Mouse (Mus musculus) hindlimb bud, embryonic 11.5 days (tissue): ENCODE results near the gene Spred1.

Experiments used
- DNase-seq: peaks from one replicate; pipeline ENCODE4 v3.0.0-alpha.2; 2012; ENCODE audit warnings: low read depth, low spot score; ENCODE audit errors: extremely low spot score

Spred1 gene

DNA sequence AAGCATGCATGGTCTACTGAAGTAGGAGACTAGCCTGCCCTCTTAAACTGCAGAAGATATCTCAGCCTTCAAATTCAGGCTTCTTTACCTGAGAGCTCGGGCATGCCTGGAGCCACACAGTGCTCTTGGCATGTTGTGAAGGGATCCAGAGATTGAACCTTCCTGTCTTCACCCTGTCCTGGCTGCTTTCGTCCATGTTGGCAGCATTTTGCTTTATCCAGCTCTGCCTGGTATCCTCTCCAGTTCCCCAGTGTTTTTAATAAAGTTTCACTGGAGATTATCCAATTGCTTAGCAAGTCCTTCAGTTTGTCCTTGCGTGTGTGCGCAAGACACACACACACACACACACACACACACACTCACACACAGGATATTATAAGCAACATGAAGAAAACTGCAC lies 54.9 kb downstream of the Spred1 start:
- DNase-seq = no peak

DNA sequence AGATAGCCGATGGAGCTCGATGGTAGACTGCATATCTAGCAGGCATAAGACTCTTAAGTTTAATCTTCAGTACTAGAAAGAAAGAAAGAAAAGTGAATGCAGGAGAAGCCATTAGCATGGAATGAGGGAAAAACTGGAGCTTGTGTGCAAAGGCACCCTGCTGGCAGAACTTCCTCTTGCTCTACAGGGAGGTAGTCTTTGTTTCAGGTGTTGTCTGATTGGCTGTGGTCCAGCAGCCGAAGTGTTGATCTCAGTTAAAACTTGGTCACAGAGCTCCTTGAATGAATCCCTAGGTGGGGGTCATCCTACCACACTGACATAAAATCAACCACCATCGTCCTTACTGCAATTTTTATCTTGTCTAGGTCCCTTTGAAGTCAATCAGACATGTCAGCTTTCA lies 55.8 kb downstream of the Spred1 start:
- no peak for DNase-seq

DNA sequence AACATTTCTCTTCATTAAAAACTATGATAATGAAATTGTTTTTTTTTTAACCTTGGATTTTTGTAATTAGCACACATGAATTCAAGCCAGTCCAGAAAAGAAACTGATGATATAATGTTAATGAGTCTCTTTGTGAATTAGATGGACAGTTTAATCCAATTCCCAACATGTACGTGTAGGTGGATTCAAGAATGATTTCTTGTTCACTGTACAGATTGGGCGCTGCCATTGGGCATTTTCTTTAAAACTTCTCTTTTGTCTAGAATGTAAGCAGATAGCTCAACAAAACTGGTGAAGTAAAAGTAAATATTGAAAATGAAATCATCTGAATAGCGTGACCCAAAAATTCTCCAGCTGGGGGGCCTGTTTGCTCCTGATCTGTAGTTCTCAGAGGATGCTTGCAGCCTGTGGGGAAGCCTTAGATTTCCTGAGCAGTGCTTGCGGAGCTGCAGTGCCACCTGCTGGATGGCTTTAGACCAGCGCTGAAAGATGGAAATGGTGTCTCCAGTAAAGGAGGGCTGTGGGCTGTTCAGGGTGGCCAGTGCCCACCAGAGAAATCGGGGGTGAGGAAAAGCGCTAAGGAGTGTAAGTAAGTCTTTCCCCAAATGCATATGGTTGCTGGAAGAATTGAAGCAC lies 59.2 kb downstream of the Spred1 start:
- DNase-seq = peak; percentile 61

DNA sequence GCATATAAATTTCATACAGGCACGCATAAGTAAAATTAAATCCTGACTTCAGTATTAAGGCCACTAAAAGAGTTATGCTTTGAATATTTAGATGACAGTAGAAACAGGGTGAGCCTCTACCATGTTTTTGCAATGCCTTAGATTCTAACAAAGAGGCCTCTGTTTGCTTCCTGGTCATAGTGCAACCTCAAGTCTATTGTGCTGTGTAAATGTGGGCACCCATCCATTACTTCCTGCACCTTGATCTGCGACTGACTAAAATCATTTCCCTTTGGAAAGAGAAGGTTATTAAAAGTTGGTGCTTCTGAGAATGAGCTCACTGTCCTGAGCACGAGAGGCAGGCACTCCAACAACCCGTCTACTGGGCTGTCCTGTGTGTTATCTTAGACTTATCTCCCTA lies 64.4 kb downstream of the Spred1 start:
- DNase-seq = no peak

DNA sequence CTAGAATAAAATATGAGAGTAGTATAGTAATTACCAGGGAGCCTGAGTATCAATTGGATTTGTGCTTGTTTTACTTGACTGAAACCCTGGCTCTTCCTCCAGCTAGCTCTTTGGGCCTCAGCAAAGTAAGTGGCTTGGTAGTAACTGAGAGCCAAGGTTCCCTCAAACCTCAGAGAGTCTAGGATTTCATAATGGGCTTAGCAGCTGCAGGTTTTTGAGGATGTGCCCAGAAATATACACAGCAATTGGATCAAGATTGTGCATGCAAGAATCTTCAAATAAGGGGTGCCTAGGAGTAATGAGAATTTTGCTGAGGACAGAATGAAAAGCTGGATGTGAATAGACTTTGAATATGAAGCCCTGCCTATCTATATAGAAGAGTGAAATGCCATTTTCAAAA lies 69.7 kb downstream of the Spred1 start:
- no peak for DNase-seq

DNA sequence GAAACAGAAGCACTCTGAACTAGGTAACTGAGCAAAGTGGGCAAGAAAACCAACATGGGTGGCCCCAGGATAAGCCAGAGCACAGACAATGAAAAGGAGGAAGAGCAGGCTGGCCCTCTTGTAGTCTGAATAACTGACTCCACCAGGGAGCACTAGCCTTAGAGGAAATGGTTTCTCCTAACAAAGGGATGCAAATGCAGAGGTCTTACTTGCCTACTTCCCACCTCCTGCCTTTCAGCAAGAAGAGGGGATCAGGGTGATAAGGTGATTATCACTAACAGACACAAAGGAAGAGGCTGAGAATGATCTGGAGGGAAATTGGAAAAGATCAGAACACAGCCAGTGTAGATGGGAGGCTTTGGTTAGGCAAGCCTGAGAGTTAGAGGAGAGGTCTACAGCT lies 73.1 kb downstream of the Spred1 start:
- no peak for DNase-seq

DNA sequence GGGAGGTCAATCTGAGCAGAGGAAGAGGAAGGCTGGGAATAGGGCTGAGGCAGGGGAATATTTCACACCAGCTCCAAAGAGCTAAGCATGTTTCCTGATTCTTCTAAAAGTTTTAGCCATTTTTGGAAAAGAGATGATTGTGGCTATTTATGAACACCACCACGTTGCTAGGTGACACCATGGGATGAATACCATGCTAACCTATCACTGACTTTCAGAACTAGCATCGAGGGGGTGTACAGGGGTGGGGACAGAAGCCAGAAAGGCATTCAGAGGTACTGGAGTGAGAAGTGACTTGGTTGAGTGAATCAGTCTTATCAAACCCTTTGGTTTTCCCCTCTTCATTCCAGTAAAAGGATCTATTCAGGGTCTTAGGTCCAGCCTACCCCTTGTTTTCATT lies 74.0 kb downstream of the Spred1 start:
- DNase-seq = no peak

DNA sequence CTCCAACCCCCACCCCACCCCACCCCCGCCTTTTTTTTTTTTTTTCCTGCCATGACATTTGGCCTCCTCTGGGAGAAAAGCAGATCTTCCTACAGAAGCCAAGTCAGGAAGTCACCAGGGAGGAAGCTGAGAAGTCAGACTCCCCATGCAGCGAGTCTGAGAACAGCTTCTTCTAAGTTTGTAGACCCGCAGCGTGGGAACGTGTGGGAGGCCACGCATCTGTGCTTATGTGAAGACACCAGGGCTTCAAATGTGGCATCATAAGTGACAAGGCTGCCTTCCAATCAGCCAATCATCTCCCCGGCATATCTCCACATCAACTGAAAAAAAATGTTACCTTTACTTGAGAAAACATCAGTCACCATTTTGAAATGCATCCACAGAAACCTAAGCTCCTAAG lies 74.4 kb downstream of the Spred1 start:
- no peak for DNase-seq

DNA sequence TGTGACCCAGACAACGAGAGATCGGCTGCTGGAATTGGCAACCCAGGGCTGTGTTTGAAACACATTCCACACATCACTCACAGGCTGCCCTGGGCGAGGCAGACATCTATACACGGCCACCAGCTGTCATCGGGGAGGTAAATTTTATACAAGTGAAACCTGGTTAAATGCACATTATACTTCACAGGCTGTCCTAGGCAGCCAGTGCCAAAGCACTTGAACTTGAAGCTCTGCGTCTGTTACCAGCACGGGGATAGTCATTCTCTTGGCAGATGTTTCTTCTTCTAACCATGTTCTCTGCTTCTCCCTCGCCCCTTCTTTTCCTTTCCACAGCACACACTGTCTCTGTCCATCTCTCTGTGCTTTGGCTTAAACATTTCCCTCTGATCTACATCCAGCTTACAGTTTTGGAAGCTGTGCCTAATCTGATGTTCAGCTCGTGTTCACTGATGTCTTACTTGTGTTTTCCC lies 79.7 kb downstream of the Spred1 start:
- no peak for DNase-seq

DNA sequence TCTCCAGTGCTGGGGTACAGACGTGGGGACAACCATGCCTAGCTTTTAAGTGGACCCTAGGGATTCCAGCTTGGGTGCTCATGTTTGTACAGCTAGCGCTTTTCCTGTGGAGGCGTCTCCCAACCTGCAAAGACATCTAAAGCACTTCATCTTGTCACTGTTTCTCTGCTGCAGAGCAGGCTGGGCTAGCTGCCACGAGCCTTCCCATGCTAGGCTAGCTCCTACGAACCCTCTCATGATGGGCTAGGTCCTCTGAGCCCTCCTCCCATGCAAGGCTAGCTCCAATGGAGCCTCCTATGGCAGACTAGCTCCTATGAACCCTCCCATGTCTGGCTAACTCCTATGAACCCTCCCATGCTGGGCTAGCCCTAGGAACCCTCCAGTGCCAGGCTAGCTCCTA lies 82.2 kb downstream of the Spred1 start:
- DNase-seq = no peak

DNA sequence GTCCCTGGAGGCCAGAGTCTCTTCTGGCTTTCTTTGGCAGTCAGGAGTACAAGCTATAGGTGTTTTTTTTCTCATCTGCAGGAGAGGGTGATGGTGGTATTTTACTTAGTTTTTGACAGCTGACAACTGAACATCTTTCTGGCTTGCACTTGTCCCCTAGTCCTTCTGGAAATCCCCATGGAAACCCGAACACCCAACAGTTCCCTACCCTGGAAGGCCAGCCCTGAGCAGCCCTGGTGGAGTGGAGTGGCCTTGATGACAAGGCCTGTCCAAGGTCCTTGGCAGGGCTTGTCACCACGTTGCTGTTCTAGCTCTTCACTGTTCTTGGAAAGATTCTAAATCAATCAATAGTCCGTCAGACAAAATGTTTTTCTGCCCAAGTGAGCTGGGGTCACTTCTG lies 83.4 kb downstream of the Spred1 start:
- DNase-seq = no peak

DNA sequence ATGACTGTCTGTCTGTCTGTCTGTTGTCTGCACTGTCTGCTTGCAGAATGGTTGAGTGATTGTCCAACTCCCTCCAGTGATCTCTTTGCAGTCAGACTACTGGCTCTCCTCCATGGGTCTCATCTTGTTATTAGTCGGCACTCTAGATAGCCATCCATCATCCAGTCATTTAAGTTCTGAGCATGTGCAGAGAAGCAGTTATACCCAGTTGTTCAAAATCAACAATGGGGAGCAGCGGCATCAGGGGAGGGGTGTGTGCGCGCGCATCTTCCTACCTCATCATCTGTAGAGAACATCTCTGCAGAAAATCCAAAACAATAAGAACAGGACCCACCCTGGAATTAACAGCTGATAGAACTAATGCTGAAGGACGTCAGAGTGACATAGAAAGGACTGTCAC lies 83.9 kb downstream of the Spred1 start:
- DNase-seq = no peak

DNA sequence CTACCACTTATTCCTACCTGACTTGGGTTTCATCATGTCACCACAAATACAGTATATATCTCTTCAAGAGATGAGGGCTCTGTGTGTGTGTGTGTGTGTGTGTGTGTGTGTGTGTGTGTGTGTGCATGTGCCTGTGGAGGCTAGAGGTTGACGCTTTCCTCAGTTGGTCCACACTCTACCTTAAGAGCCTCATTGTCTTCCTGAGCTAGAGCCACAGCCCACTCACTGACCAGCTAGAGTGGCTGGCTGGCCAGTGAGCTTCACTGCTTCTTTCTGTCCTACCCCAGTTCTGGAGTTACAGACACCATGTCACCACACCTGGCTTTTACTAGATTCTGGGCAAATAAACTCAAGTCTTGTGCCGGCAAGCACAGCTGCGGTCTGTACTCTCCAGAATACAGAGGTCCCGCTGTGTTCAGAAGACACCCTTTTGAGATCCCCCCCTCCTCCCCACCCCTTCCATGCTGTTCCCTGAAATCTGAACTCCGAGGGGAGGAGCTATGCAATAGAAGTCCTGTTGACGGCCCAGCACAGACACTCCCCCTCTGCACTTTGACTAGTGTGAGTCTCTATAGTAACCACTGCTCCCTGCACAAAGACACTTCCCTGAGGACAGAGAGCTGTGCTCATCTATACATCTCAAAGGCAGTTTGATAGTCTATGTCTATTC lies 89.4 kb downstream of the Spred1 start:
- peak; percentile 22 for DNase-seq

DNA sequence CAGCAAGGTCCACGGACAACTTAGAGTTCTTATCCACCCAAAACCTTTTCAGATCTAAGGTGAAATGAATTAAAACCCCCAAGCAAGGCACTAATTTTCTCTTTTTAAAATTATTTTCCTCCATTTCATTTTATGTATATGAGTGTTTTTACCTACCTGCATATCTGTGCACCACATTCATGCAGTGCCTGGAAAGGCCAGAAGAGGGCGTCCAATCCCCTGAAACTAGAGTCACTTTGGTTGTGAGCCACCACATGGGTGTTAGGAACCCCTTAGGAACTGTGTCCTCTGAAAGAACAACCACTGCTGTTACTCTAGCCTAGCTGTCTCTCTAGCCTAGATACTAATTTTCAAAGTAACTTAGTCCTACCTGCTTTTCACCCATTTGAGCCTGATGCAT lies 95.0 kb downstream of the Spred1 start:
- no peak for DNase-seq

DNA sequence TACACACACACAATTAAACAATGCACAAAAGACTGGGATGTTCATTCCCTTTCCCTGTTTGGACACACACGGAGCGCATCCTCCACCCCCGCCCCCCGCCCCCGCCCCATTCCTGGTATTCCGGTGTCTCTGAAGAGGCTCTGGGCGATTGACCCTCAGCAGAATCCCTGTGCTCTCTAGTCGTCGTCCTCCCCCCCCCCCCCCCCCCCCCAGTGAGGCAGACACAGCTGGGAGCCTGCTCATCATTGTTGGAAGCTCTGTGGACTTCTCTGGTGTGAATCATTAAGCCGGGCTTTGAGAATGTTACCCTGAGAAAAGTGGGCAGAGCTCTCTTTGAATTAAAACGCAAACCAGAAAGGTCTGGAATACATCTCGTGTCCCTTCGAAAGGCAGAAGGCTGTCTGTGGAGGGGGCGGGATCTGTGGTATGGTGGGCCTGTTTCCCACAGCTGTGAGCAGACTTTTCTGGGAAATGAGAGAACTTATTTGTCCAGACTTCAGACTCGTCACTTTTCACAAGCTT lies 96.6 kb downstream of the Spred1 start:
- DNase-seq = no peak

DNA sequence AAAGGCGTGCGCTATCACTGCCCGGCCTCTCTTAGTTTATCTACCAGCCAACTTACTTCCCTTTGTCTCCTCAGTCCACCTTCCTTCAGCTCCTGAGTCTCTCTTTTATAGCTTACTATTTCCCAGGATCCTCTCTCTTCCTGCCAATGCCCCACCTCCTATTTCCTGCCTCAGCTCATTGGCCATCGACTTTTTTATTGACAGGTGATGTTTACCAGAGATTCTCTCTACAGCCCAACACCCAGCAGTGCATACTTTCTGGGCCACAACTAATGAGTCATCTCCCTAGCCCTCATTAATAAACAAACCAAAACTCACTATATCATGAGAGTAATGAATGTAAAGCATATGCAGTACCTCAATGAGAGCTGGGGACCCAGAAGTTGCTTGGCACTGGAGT lies 98.4 kb downstream of the Spred1 start:
- DNase-seq = no peak

DNA sequence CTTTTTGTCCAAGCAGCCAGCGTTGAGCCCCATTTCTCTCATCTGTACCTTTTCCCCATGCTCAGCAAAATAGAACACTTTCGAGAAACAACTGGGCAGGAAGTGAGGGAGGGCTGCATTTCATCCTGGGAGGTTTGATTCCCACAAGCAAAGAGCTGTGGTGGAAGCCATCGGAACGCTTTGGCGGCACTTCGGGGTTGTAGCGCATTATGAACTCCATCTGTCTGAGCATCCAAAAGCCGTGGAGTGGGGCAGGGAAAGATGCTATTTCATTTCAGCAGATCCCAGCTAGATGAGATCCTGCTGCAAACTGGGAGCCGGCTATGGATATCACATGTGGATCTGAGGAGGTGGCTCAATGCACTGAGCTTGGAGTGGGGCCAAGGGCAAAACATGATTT lies 101.5 kb downstream of the Spred1 start:
- no peak for DNase-seq

DNA sequence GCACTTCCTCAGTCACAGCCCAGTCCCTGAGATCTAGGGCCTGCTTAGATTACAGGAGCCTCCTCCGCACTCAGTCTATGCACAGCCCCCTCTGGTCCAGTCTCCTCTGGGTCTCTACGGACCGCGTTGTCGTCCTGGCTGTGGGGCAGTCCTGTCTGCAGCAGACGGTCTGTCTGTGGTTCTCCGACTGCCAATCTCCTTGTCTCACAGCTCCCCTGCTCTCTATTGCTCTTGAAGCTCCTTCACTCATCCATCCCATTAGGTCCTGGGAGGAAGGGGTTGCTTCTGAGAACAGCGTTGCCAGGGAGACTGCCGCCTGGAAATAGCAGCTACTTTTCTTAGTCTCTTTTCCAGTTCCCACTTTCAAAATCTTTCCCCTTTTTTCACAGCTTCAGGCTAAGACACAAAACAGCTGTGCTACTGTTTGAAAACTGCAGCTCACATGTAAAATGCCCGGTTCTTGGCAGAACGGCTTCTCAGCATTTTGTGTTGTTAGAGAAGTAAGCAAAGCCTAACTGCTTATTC lies 107.5 kb downstream of the Spred1 start:
- no peak for DNase-seq

DNA sequence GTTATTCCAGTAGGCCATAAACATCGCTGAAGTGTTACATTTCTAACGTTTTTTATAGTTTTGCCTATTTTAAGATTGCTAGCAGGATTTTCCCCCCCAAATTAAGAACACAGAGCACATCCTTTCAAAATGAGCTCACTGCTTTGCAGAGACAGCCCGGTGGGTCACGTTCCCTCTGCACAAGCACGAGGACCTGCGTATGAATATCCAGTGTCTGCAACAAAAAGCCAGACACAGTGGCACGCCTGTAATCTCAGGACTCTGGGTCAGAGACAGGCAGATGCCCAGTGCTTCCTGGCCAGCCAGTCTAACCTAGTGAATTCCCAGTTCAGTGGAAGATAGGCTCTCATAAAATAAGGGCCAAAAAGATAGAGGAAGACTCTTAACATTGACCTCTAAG lies 109.1 kb downstream of the Spred1 start:
- DNase-seq = no peak

DNA sequence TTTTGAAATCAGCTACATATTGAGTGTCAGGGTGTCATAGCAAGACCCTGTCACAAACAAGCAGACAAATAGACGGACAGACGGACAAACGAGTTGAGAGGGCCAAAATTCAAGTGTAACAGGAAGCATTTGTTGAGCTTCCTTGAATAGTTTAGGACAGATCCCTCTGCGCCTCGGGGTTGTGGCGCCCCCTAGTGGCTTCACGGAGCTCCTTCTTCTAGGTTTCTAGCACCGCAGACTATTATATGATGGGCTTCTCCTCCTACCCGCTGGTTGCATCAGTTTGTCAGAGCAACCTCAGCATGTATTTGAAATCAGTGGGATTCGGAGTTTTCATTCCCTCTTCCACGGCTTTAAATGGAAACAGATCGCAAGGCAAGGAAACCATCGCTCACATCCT lies 110.1 kb downstream of the Spred1 start:
- DNase-seq = peak; percentile 39
